Mouse (Mus musculus): ENCODE measurements around the gene Syndig1l. TPM values are rescaled to one million over a fixed set of nuclear protein-coding genes. Genes with fewer than 3 reads are reported as not detected.

Gene Syndig1l
- total RNA-seq, 1 experiment from 2014 or later, result not detected

DNA sequence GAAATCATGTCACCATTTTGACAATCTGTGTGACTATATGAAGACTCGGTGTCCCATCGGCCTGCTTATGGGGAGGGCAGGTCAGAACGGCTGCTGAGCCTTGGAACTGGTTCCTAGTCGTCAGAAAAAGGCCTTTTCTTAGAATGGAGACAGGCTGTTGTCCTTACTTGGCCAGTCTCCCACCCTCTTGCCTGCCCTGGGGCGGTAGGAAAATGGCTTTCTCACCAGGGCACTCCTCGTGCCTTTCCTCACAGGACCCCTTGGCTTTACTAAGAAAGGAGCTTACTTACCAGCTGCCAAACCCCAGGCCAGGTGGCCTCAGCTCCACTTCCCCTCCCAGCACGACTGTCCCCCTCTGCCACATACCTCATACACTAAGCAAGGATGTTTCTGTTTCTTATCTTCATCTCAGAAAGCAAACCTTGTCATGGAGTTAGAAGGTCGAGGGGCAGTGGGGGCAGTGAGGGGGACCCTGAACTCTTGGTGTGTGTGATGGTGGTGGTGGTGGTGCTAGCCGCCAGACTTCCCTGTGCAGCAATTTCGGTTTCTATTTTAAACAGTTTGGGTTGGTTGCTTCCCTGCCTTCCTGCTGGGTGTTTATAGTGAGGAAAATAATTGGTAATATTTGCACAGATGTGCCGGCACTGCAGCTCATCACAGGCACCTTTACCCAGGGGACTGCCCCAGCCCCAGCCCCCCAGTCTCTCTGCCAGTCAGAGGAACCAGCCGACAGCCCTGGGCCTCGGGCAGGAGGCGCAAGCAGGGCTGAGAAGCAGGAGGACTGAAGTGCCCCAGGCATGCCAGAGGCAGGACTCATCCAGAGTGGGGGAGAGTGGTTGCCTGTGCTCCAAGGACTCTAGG lies 23.7 kb downstream of the Syndig1l start:
- DNase-seq, result no peak

DNA sequence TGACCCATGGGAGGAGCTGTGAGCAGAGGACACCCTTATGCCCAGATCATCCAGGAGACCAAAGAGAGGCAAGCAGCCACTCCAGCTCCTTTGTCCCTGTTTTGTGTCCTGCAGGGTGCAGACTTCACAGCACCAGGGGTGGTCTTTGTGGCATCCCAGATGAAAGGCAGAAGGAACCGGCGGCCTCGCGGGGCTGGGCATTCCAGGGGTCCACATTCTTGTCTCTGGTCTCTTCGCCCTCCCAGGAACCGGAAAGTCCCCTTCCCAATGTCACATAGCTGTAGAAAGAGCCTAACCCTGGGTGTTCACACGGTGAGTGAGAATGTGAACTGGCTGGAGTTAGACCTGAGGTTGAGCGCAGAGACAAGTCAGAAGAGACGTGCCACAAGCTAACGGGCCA lies 27.0 kb downstream of the Syndig1l start:
- no peak for DNase-seq

- DNase-seq, result no peak
Measured at GRCm38 (mm10) chr12:84670555-84670954, 28.1 kb downstream of the Syndig1l start.

GRCm38 (mm10) chr12:84653912-84654311 lies 44.7 kb downstream of the Syndig1l start:
- DNase-seq, result peak; percentile 65

GRCm38 (mm10) chr12:84650234-84650633 lies 48.4 kb downstream of the Syndig1l start:
- peak; percentile 15 for DNase-seq

DNA sequence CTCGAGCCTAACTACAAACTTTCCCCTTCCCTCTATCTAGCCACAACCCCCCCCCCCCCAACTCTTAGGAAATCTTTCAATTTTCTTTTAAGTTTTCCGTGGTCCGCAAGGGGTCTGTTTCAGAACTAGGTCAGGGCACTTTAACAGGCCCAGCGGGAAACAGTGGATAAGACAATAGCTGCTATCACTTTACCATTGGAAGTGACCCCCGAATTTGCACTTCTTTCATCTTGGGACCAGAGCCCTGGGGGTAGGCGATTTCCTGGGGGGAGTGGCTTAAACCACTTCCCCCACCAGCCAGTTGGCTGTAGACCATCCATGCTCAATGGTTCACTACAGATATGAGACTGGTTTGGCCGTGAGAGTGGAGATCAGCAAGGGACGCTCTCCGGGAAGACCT lies 58.0 kb downstream of the Syndig1l start, which contains the start of gene Vrtn:
Gene Vrtn (plus strand): TSS at position 366 of the 400 bp plus-strand sequence.
- no peak for DNase-seq

DNA sequence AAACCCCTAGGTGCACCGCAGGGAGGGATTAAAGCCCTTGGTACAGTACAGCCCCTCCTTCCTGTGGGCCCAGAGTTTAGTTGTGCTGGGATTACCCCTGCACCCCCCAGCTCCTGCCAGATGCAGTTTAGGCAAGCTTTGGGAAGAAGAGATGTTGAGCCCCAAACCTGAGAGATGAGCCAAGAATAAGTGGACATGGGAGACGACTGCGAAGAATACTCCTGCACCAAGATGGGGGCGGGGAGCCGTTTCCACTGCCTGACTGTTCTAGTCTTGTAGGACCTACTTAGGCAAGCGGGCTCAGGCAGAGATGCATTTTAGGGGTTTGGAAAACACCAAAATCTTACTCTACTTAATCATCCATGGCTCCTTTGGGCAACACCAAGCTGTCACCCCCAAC lies 58.4 kb downstream of the Syndig1l start:
- no peak for DNase-seq

DNA sequence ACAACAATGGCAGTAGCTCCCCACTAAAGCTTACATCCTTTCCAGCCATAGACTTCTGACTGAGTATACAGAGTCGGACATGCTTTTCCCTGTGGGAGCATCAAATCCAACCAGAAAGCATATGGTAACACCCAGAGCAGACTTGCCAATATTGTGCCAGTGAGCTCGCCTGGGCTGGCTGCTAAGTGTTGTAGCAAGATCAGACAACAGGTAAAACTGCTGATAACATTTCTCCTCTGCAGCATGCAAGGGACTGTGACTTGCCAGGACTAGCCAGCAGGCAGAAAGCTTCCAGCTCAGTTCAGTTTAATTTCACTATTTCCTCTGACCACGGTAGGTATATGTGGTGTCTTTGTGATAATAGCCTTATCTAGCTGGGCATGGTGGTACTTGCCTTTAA lies 66.8 kb downstream of the Syndig1l start:
- no peak for DNase-seq

Other genes with a start within 250 kb of the Syndig1l start
- 156 and 187 TPM in 2 replicates for gene Aldh6a1, start 247.8 kb downstream of the Syndig1l start, total RNA-seq (2021)
- gene Lin52, start 247.4 kb downstream of the Syndig1l start, total RNA-seq (2021), result 18.1 and 18.5 TPM in 2 replicates
- not detected in 2 replicates for gene Vsx2, start 129.1 kb downstream of the Syndig1l start, total RNA-seq (2021)
- 18.1 and 21.0 TPM in 2 replicates for gene Abcd4, start 81.4 kb downstream of the Syndig1l start, total RNA-seq (2021)
- gene Vrtn, start 57.8 kb downstream of the Syndig1l start, total RNA-seq (2021), result not detected in 2 replicates
- gene Npc2, start 74.3 kb upstream of the Syndig1l start, total RNA-seq (2021), result 68.1 and 74.3 TPM in 2 replicates
- gene Isca2, start 74.4 kb upstream of the Syndig1l start, total RNA-seq (2021), result 67.6 and 83.1 TPM in 2 replicates
- gene Ltbp2, start 177.7 kb upstream of the Syndig1l start, total RNA-seq (2021), result 3.9 and 4.8 TPM in 2 replicates